Mouse (Mus musculus) WW6 (cell line): ENCODE results near the gene Tent4b.

Experiments
- DNase-seq: peaks from one replicate; pipeline ENCODE4 v3.0.0-alpha.2; 2013; ENCODE audit warnings: low read depth, low spot score

The Tent4b gene

DNA sequence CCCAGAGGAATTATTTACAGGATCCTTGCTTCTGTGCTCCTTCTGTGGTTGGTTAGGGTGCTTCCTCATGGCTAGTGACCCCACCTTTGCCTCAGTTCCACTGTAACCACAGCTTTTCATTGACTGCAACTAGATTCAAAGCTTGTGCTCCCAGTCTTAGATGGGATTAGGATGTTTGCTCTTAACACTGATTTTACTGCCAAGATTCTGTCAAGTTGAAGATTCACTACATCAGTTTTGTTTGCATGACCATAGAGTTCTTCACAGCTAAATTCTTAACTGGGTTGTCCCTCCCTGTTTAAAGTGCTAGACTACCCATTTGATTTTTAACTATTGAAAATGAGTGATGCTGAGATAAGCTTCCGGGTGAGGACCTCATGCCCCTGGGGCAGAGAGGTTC is 29.3 kb downstream of the Tent4b start:
- DNase-seq, result no peak

DNA sequence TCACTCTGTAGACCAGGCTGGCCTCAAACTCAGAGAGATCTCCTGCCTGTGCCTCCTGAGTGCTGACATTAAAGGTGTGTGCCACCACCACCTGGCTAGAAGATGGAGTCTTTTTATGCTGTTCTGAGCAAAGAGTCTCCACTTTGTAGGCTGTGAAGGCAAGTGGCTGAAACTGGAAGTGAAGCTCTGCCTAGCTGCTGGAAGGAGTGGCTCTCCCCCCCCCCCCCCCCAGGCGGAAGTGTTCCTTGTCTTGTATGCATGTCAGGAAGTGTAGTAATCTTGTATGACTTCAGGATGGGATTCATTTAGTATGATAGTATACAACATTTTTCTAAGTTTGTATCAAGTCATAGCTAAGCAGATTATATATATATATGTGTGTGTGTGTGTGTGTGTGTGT is 29.8 kb downstream of the Tent4b start:
- DNase-seq, result no peak

DNA sequence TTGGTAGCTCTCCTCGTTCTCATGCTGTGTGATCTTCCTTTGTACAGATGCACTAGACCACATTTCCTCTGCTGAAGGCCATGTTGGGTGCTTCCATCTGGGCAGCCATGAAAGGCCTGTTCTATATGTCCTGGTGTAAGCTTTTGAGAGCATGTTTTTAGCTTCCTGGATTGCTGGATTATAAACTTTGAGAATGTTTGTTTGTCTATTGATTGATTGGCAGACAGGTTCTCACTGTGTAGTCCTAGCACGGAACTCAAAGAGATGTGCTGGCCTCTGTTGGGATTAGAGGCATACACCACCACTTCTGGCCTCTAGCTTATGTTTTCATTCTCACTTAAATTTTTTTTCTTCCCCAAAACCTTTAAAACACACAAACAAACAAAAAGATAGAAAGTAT is 37.7 kb downstream of the Tent4b start:
- DNase-seq, result no peak

DNA sequence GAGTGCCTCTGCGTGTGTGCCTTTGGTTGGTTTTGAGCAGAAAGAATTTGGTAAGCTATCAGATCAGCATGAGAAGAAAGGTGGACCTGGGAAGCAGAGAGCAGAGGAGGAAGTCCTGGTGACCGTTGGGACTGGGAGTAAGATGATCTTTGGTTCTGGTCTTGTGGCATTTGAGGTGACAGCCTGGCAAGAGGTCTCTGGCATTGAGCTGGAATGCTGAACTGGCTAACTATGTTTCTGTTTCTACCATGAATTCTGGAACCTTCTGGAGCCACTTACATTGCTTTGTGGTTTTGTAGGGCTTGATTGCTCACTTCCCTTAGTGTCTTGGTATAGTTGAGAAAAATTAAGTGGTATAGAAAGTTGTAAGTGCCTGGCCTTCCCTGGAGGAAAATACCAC is 38.6 kb downstream of the Tent4b start:
- DNase-seq, result no peak

DNA sequence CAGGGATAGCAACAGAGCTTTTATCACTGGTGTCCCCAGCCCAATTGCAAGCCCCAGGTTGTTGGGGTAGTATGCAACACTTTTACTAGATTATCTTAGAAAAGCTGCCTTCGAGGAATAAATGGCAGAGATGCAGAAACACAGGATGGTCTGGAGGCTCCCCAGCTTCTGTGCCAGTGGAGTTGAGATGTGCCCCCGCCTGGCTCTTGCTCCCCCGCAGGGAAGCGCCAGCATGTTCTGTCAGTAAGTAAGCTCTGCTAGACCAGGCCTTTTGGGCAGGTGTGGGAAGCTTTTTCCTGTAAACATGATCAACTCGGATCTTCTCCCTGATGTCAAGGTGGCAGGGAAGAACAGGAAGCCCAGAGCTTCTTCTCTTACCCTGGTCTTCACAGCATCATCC is 40.3 kb downstream of the Tent4b start:
- no peak for DNase-seq

DNA sequence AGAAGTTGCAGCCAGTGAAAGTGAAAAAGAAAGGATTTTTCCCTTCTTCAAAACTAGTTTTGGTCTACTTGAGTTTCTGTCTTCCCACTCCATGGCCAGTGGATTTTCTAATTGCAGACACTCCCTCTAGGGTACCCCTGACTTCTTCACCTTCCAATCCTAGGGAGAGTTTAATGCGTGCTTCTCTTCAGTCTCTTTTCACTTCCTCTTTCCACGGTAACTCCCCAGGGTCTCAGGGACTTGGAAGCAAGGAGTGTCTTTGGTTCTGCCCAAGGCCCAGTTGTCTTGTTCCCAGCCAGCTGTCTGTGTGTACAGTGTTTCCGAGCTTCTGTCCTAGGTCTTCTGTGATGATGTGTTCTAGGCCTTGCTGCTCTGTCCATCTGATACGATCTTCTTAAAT is 42.9 kb downstream of the Tent4b start:
- DNase-seq, result no peak

DNA sequence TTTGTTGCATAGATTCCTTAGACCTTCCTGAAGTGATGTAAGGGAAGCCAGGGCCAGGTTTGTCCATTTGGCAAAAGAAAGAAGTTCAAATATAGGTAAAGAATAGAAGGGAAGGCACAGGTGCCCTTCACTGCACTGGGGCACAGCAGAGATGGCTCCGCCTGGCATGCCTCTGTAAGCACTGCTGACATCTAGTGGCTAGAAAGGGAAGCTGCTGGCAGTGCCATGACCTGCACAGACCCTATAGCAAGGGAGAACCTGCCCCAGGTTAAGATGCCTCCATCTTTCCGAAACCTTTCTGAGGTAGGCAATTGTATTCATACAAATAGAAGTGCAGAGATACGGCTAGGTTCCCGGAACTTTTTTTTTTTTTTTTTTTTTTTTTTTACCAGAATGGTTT is 45.3 kb downstream of the Tent4b start:
- DNase-seq, result no peak

DNA sequence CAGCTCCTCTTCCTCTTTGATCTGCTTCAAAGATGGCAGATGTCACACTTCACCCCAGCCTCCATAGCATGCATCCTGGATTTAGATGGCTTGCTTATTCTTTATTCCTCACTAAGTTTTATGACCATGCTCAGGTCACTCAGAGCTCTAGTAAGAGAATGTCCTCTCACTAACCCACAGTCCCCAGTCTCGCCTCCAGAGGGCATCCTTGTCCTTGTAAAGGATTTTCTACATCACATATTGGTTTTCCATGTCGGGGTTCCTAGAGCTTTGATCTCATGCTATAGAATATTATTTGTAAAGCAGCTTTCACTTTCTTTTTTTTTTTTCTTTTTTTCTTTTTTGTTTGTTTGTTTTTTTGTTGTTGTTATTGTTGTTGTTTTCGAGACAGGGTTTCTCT is 53.8 kb downstream of the Tent4b start:
- no peak for DNase-seq

DNA sequence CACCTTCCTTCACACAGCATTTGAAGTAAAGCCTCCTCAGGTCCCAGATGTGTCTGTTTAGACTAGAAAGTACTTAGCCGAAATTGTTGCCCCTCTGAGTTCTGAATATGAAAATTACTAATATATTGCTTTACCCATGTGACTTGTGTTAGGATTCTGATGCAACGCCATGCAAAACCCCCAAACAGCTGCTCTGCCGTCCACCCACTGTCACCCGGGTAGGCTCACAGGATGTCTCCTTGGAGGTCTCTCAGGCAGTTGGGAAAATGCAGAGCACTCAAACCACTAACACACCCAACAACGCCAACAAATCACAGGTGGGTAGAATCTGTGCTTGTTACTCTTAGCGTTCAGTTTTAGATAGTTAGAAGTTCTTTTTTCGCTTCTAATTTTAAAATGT is 55.9 kb downstream of the Tent4b start:
- DNase-seq, result no peak

DNA sequence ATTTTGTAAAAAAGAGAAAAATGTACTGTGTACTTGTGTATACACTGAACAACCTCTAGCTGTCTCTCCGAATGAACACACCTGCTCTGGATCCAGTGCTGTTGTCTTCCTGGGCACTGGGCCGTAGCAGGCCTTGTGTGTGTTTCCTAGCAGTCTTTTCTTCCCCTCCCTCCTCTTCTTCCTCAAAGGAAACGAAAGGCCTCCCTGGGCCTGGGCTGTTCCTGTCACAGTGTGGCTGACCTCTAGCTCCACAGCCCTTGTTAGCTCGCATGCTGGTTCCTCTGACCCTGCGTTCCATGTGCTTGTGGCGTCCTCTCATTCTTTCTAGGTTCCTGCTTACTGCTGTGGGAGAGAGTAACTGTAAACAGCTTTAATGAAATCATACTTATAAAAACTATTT is 59.0 kb downstream of the Tent4b start:
- DNase-seq, result no peak

DNA sequence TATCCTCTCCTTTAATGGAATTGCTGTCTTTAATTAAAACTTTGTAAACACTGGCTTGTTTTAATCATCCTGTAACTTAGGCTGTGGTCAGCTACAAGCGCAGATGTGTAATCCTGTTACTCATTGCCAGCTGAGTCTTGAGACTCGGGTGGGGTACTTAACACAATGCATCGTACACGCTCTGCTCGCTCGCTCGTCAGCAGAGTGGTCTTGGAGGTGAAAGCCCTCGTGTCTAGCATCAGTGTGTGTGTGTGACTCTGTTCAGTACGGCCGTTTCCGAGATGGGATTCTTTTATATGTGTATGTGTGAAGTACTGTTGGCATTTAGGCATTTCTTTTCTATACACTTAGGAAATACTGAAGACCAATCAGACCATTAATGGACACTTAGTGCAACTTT is 59.5 kb downstream of the Tent4b start:
- DNase-seq, result no peak

DNA sequence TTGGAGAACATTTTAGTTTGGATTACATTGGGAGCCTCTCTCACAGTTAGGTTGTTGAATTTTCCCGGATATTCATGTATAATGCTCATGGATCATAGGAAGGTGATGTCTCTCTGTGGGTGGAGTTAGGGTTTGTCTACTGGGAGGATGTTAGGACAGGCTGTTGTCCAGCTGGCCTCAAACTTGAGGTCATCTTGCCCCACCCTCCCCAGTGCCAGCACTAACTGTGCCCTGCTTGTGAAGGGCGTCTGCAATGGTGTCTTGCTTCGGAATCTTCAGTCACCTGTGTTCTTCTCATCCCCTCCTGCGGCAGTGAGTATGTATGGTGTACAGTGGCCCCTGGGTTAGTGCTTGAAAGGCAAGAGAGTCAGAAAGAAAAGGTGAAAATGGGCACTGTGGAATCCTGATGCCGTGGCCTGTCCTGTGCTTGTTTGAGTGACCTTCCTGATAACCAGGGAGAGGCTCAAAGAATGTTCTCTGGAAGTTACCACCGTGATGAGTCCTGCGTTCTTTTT is 61.5 kb downstream of the Tent4b start:
- no peak for DNase-seq

DNA sequence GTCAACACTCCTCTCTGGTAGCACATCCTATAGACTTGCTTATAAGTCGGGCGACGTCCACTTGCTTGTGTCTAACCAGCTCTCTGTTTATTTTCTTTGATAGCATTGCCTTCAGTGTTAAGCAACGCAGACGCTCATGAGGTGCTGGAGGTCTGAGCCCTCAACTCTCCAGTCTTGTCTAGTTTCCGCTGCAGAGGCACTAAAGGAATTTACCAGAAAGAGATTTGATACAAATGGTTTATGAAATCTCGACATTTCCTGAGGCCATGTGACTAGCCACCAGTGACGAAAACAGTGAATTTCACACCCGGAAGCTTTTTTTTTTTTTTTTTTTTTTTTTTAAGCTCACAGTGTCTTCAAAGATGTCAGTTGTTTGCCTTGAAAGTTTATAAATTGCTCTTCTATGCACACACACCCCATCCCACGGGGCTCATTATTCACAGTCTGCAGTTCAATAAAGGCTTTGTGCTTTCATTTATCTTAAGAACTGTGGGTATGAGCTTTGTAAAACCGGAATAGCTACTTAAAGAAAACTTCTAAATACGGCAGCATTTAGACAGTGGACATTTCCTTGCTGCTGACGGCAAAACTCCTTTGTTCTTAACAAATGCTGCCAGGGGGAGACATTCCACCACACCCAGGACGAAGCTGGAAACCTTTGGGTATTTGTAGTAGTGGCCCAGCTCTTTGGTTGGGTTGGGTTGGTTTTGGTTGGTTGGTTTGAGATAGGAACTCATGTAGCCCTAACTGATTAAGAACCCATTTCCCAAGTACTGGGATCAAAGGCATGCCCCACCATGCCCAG is 64.0 kb downstream of the Tent4b start:
- no peak for DNase-seq

DNA sequence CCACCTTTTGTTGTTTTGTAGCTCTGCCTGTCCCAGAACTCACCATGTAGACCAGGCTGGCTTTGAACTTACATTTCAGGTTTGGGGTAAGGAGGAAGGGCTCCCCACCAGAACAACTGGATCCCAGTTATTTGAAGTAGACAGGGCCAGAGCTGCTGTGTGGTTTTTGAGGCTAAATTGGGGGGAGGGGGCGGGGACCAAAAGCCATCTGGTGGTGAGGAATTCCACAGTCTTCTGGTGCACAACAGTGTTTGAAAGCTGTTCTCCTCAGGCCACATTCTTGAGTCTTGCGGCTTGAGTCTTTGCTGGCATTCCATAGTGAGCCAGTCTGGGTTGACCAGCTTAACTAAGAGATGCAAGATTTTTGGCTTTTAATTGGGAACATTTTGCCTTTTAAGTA is 66.5 kb downstream of the Tent4b start:
- no peak for DNase-seq

DNA sequence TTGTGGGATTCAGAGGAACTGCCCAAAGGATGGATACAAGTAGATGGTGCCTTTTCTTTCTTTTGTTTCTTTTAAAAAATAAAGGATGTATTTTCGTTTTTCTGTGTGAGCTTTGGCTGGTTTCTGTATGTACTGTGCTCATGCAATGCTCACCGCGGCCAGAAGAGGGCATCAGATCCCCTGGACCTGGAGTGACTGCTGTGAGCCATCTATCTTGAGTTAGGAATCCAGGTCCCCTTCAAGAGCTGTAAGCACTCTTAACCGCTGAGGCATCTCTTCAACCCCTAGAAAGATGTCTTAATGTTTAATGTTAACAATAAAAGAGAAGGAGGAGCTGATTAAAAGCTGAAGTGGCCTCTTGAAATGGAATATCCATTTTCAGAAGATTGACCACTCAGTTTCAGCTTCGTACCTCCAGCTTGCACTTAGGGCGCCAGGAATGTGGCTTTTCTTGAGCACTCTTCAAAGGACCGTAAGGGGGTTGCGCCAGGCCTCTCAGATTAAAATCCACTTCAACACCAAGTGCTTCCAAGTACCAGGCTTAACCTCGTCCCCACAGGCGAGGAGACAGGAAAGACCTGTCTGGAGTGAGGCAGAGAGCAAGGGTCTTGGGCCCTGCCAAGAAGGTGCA is 67.3 kb downstream of the Tent4b start:
- no peak for DNase-seq

DNA sequence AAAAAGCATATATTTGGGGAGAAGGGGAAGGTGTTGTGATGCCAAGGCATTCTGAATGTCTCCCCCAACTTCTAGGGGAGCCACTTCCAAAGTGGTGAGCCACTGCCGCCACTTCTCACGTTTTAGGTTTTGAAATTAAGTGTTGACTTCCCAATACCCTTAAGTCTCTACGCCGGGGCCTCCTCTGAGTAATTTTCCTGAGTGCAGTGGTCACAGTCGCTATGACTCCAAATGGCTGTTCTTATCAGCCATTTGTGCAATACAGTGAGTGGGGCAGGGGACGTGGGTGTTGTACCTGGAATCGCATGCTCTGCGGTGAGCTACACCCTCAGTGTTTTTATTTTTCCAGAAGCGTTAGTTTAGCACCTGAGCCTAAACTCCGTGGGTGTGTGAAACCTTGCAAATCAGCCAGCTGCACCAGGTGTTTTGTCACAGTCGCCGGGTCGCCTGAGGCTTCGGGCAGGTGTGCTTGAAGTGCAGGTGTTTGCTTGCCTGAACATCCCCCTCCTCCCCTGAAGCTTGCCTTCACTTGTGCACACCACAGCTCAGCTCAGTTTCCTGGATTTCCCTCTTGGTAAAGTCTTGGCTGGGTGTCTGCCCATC is 67.9 kb downstream of the Tent4b start:
- DNase-seq, result no peak

DNA sequence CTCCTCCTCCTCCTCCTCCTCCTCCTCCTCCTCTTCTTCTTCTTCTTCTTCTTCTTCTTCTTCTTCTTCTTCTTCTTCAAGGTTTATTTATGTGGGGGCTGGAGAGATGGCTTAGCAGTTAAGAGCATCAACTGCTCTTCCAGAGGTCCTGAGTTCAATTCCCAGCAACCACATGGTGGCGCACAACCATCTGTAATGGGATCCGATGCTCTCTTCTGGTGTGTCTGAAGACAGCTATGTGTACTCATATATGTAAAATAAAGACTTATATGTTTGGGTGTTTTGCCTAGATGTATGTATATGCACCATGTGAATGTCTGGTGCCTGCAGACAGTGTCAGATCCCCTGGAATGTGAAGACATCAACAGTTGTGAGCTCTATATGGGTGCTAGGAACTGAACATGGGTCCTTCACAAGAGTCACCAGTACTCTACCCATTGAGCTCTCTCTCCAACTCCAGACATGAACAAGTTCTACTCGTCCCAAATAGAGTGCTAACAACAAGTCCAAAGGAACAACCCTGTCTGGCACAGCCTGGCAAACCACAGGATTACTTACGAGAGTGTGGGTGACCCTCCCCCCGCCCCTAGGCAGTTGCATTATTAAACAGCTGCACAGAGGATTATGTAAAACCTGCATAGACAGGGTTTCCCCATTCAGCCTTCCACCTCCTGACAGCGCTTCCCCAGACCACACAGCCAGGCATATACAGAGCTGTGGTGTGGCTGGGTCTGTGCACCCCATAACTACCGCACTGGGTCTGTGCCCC is 70.3 kb downstream of the Tent4b start:
- DNase-seq, result no peak

DNA sequence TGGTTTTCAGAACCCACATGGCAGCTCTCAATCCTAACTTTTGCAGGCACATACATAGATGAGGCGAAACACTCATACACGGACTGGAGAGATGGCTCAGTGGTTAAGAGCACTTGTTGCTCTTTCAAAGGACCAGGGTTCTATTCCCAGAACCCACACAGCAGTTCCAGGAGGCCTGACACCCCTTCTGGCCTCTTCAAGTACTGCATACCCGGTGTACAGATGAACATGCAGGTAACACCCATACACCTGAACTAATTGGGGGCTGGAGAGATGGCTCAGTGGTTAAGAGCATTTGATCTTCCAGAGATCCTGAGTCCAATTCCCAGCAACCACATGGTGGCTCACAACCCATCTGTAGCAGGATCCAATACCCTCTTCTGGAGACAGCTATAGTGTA is 71.1 kb downstream of the Tent4b start:
- DNase-seq, result no peak

DNA sequence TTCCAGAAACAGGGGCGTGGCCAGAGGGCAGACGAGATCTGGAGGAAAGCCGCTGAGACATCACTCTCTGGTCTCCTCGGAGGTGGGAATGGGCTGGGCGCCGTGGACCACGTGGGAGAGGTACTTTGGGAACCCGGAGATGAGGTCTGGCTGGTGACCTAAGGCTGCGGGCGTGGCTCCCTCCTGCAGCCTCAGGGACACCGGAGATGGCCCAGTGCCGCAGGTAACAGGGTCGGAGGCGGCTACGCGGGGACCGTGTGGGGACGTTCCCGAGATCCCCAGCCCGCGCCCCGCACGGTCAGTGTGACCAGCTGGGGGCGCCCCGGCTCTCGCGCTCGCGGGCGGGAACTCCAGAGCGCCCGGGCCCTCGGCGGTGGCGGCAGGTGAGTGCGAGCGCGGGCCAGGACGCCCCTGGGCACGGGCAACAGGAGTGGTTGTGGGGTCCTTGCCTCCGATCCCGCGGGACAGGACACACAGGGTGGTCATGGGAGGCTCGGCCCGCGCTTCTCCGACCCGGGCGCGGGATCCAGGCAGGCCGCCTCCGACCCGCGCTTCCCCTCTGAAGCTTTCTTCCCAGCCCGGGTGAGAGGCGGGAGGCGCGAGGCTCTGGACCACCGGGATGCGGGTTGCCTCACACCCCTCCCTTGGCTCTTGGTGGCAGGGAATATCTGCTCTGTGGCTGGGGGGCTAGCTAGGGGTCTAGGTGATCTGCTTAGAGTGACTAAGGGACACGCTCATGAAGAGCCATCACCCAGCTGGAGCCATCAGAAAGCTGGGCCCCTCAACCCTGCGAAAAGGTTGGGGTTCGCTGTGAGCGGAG is 73.4 kb downstream of the Tent4b start, which contains the start of gene Adcy7:
Adcy7 (plus strand) TSS at position 173 of the 820 bp plus-strand sequence.
- DNase-seq, result peak; percentile 58

DNA sequence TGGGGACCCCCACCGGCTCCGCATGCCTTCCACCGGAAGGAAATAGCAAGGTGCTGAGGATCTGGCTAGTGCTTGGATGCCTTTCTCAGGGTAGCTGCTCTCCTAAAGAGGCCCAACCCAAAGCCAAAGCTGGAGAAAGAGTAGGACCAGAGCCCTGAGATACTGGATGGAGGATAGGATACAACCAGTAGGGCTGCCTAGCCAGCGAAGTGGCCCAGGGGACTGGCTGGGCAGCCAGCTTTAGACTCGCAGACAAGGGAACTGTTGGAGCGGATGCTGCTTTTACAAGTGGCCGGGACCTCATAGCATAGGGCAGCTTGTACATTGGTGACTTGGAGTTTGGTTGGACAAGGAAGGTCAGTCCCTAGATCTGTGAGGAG is 74.0 kb downstream of the Tent4b start:
- no peak for DNase-seq

DNA sequence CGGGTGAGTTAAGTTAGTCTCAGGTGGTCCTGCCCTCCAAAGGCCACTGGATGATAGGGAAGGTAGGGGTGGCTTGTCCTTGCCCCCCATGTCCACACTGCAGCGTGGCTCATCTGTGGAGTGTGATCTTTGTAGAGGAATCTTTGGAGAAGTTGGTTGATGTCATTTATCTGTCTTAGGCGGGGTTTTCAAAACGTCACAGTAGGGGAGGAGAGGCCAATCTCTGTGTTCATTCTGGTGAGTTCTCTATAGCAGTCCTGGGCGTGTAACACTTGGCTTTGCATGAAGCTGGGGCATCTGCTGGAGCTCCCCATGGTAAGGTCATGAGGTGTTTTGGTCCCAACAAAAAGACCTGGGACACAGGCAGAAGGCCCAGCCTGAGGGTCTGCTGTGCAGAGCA is 75.1 kb downstream of the Tent4b start:
- no peak for DNase-seq
